Mouse (Mus musculus) forebrain, embryonic 13.5 days (tissue): Measurements from ENCODE around the gene Anapc2. TPM values are rescaled to one million over a fixed set of nuclear protein-coding genes. Genes with fewer than 3 reads are reported as not detected.

Experiments
- polyA plus RNA-seq: library from polyadenylated mRNA; unstranded; fragments of >200 nt; fragmentation: Nextera tagmentation; extraction: Ambion mirVana; gene quantifications from 2 replicates; pipeline ENCODE4 v1.2.1, GENCODE M21; 2015

Anapc2 gene
- polyA plus RNA-seq, 1 experiment from 2014 or later = 126 TPM

Other genes with a start within 250 kb of the Anapc2 start
- 125 and 129 TPM in 2 replicates for gene Nsmf, start 218.1 kb upstream of the Anapc2 start, polyA plus RNA-seq
- gene Entpd8, start 192.2 kb upstream of the Anapc2 start, polyA plus RNA-seq = not detected in 2 replicates
- gene Noxa1, start 177.3 kb upstream of the Anapc2 start, polyA plus RNA-seq = not detected in 2 replicates
- 29.2 and 30.8 TPM in 2 replicates for gene Nrarp, start 91.7 kb upstream of the Anapc2 start, polyA plus RNA-seq
- 0.66 and 0.78 TPM in 2 replicates for gene Tor4a, start 75.6 kb upstream of the Anapc2 start, polyA plus RNA-seq
- 95.4 and 104 TPM in 2 replicates for gene Nelfb, start 61.0 kb upstream of the Anapc2 start, polyA plus RNA-seq
- gene Stpg3, start 57.8 kb upstream of the Anapc2 start, polyA plus RNA-seq = not detected in 2 replicates
- gene Fam166a, start 53.7 kb upstream of the Anapc2 start, polyA plus RNA-seq = 0.21 TPM in 1 of 2 replicates, not detected in the other
- gene Tubb4b, start 47.8 kb upstream of the Anapc2 start, polyA plus RNA-seq = 448 and 518 TPM in 2 replicates
- not detected in 2 replicates for gene Slc34a3, start 38.1 kb upstream of the Anapc2 start, polyA plus RNA-seq
- not detected in 2 replicates for gene Rnf224, start 35.7 kb upstream of the Anapc2 start, polyA plus RNA-seq
- gene Rnf208, start 30.2 kb upstream of the Anapc2 start, polyA plus RNA-seq = 43.1 and 43.2 TPM in 2 replicates
- gene Cysrt1, start 30.0 kb upstream of the Anapc2 start, polyA plus RNA-seq = 0.29 TPM in 1 of 2 replicates, not detected in the other
- gene AL732309.1, start 25.6 kb upstream of the Anapc2 start, polyA plus RNA-seq = 4.4 and 7.1 TPM in 2 replicates
- 19.4 and 20.3 TPM in 2 replicates for gene Tmem203, start 17.0 kb upstream of the Anapc2 start, polyA plus RNA-seq
- 9.7 and 10.8 TPM in 2 replicates for gene Tprn, start 9.9 kb upstream of the Anapc2 start, polyA plus RNA-seq
- 233 and 245 TPM in 2 replicates for gene Ssna1, start within 50 bp of the Anapc2 start, polyA plus RNA-seq
- not detected in 2 replicates for gene Tmem210, start 15.7 kb downstream of the Anapc2 start, polyA plus RNA-seq
- 0.14 TPM in 1 of 2 replicates, not detected in the other for gene Lrrc26, start 17.4 kb downstream of the Anapc2 start, polyA plus RNA-seq
- 5.6 and 7.9 TPM in 2 replicates for gene Grin1, start 46.7 kb downstream of the Anapc2 start, polyA plus RNA-seq
- 59.2 and 63.2 TPM in 2 replicates for gene Man1b1, start 59.9 kb downstream of the Anapc2 start, polyA plus RNA-seq
- gene Dpp7, start 83.9 kb downstream of the Anapc2 start, polyA plus RNA-seq = 22.8 and 23.3 TPM in 2 replicates
- gene Uap1l1, start 93.2 kb downstream of the Anapc2 start, polyA plus RNA-seq = 2.2 and 3.5 TPM in 2 replicates
- gene Sapcd2, start 99.8 kb downstream of the Anapc2 start, polyA plus RNA-seq = 49.4 and 62.3 TPM in 2 replicates
- 0.68 and 0.98 TPM in 2 replicates for gene Entpd2, start 123.4 kb downstream of the Anapc2 start, polyA plus RNA-seq
- 287 and 315 TPM in 2 replicates for gene Npdc1, start 126.9 kb downstream of the Anapc2 start, polyA plus RNA-seq
- 0.08 TPM in 1 of 2 replicates, not detected in the other for gene Fut7, start 150.8 kb downstream of the Anapc2 start, polyA plus RNA-seq
- gene Abca2, start 156.2 kb downstream of the Anapc2 start, polyA plus RNA-seq = 5.7 and 8.2 TPM in 2 replicates
- 2.4 and 3.2 TPM in 2 replicates for gene Clic3, start 184.4 kb downstream of the Anapc2 start, polyA plus RNA-seq
- gene Paxx, start 188.6 kb downstream of the Anapc2 start, polyA plus RNA-seq = 62.0 and 65.9 TPM in 2 replicates
- gene Ptgds, start 197.6 kb downstream of the Anapc2 start, polyA plus RNA-seq = 7.6 and 9.7 TPM in 2 replicates
- gene Lcn12, start 221.4 kb downstream of the Anapc2 start, polyA plus RNA-seq = not detected in 2 replicates
- gene Fbxw5, start 228.3 kb downstream of the Anapc2 start, polyA plus RNA-seq = 97.9 and 103 TPM in 2 replicates
- 4.2 and 5.2 TPM in 2 replicates for gene C8g, start 229.2 kb downstream of the Anapc2 start, polyA plus RNA-seq